Mouse (Mus musculus): ENCODE measurements around the gene Myt1. TPM values are rescaled to one million over a fixed set of nuclear protein-coding genes. Genes with fewer than 3 reads are reported as not detected.

Gene Myt1
- polyA plus RNA-seq, 1 experiment = 0.28 TPM

GRCm38 (mm10) chr2:181763886-181764527 lies 875 bp downstream of the Myt1 start:
- H3ac ChIP-seq (ENCODE audit: control insufficient read depth, insufficient read length) = no peak overlapping the region
- no peak overlapping the region for H3K4me2 ChIP-seq (ENCODE audit: low read depth)
- H3K79me2 ChIP-seq (ENCODE audit: control insufficient read depth, insufficient read depth) = no peaks in the 10 kb centered on the region
- no peaks in the 10 kb centered on the region for H3K36me3 ChIP-seq (ENCODE audit: control insufficient read depth, insufficient read depth)
- TF ChIP-seq USF1 (IDR thresholded peaks at IDR 0.05; ENCODE audit: low read depth) = no peak
- TF ChIP-seq CEBPB (IDR thresholded peaks at IDR 0.05; ENCODE audit: insufficient read depth, poor library complexity, severe bottlenecking) = no peak
- TF ChIP-seq TCF12 (IDR thresholded peaks at IDR 0.05; ENCODE audit: insufficient read depth, poor library complexity, severe bottlenecking) = no peak
- no peak for TF ChIP-seq E2F4 (IDR thresholded peaks at IDR 0.05; ENCODE audit: insufficient read depth)
- TF ChIP-seq MYOD1 (IDR thresholded peaks at IDR 0.05; ENCODE audit: control insufficient read depth in 1 of 3, insufficient read length in 2 of 3, low read depth in 2 of 3) = no peak
- TF ChIP-seq TCF3 (IDR thresholded peaks at IDR 0.05; ENCODE audit: insufficient read length, low read depth) = no peak
- no peak for TF ChIP-seq REST (IDR thresholded peaks at IDR 0.05; ENCODE audit: insufficient read depth, insufficient read length)
- TF ChIP-seq MAX (IDR thresholded peaks at IDR 0.05; ENCODE audit: low read depth) = no peak
- no peak for TF ChIP-seq SRF (IDR thresholded peaks at IDR 0.05; ENCODE audit: control insufficient read depth, insufficient read length, low read depth)
- TF ChIP-seq MYOG (IDR thresholded peaks at IDR 0.05; ENCODE audit: control insufficient read depth in 1 of 3, insufficient read depth in 1 of 3, insufficient read length in 2 of 3, low read depth in 2 of 3) = no peak
- TF ChIP-seq POLR2AphosphoS2 (IDR thresholded peaks at IDR 0.05; ENCODE audit: insufficient read length, low read depth) = no peak
- TF ChIP-seq POLR2A (IDR thresholded peaks at IDR 0.05; ENCODE audit: insufficient read length, low read depth) = no peak
- H3K4me3 ChIP-seq = no peak overlapping the region
- no peaks in the 10 kb centered on the region for H3K27me3 ChIP-seq (ENCODE audit: control insufficient read depth, insufficient read depth, insufficient read length)

- H3K27me3 ChIP-seq (ENCODE audit: control insufficient read depth, insufficient read depth, insufficient read length) = no peaks in the 10 kb centered on the region
- H3K4me2 ChIP-seq (ENCODE audit: low read depth) = no peak overlapping the region
- H3ac ChIP-seq (ENCODE audit: control insufficient read depth, insufficient read length) = no peak overlapping the region
- TF ChIP-seq TCF12 (IDR thresholded peaks at IDR 0.05; ENCODE audit: insufficient read depth, poor library complexity, severe bottlenecking) (no peak), REST (IDR thresholded peaks at IDR 0.05; ENCODE audit: insufficient read depth, insufficient read length) (peak; percentile 90)
- no peak overlapping the region for H3K4me3 ChIP-seq
- no peaks in the 10 kb centered on the region for H3K79me2 ChIP-seq (ENCODE audit: control insufficient read depth, insufficient read depth)
- H3K36me3 ChIP-seq (ENCODE audit: control insufficient read depth, insufficient read depth) = no peaks in the 10 kb centered on the region
Observed at GRCm38 (mm10) chr2:181764600-181764999, 1.5 kb downstream of the Myt1 start.

GRCm38 (mm10) chr2:181765251-181765650 lies 2.1 kb downstream of the Myt1 start:
- H3K79me2 ChIP-seq (ENCODE audit: control insufficient read depth, insufficient read depth) = no peaks in the 10 kb centered on the region
- no peaks in the 10 kb centered on the region for H3K36me3 ChIP-seq (ENCODE audit: control insufficient read depth, insufficient read depth)
- no peaks in the 10 kb centered on the region for H3K27me3 ChIP-seq (ENCODE audit: control insufficient read depth, insufficient read depth, insufficient read length)
- no peak overlapping the region for H3K4me3 ChIP-seq
- H3K4me2 ChIP-seq (ENCODE audit: low read depth) = no peak overlapping the region
- no peak overlapping the region for H3ac ChIP-seq (ENCODE audit: control insufficient read depth, insufficient read length)
- TF ChIP-seq MYOD1 (IDR thresholded peaks at IDR 0.05; ENCODE audit: control insufficient read depth in 1 of 3, insufficient read length in 2 of 3, low read depth in 2 of 3) = no peak

- TF ChIP-seq MAX (IDR thresholded peaks at IDR 0.05; ENCODE audit: low read depth) = no peak
- no peak for TF ChIP-seq POLR2AphosphoS2 (IDR thresholded peaks at IDR 0.05; ENCODE audit: insufficient read length, low read depth)
- TF ChIP-seq POLR2A (IDR thresholded peaks at IDR 0.05; ENCODE audit: insufficient read length, low read depth) = no peak
- no peak for TF ChIP-seq E2F4 (IDR thresholded peaks at IDR 0.05; ENCODE audit: insufficient read depth)
- TF ChIP-seq CEBPB (IDR thresholded peaks at IDR 0.05; ENCODE audit: insufficient read depth, poor library complexity, severe bottlenecking) = no peak
- no peak for TF ChIP-seq USF1 (IDR thresholded peaks at IDR 0.05; ENCODE audit: low read depth)
- no peak for TF ChIP-seq MYOD1 (IDR thresholded peaks at IDR 0.05; ENCODE audit: control insufficient read depth in 1 of 3, insufficient read length in 2 of 3, low read depth in 2 of 3)
- no peak for TF ChIP-seq TCF12 (IDR thresholded peaks at IDR 0.05; ENCODE audit: insufficient read depth, poor library complexity, severe bottlenecking)
- no peaks in the 10 kb centered on the region for H3K27me3 ChIP-seq (ENCODE audit: control insufficient read depth, insufficient read depth, insufficient read length)
- H3K4me3 ChIP-seq = no peak overlapping the region
- H3K4me2 ChIP-seq (ENCODE audit: low read depth) = no peak overlapping the region
- H3K79me2 ChIP-seq (ENCODE audit: control insufficient read depth, insufficient read depth) = no peaks in the 10 kb centered on the region
- no peaks in the 10 kb centered on the region for H3K36me3 ChIP-seq (ENCODE audit: control insufficient read depth, insufficient read depth)
- no peak overlapping the region for H3ac ChIP-seq (ENCODE audit: control insufficient read depth, insufficient read length)
Observed at GRCm38 (mm10) chr2:181766672-181767557, 3.8 kb downstream of the Myt1 start.

- no peaks in the 10 kb centered on the region for H3K36me3 ChIP-seq (ENCODE audit: control insufficient read depth, insufficient read depth)
- H3K4me2 ChIP-seq (ENCODE audit: low read depth) = no peak overlapping the region
- H3K4me3 ChIP-seq = no peak overlapping the region
- no peaks in the 10 kb centered on the region for H3K27me3 ChIP-seq (ENCODE audit: control insufficient read depth, insufficient read depth, insufficient read length)
- H3K79me2 ChIP-seq (ENCODE audit: control insufficient read depth, insufficient read depth) = no peaks in the 10 kb centered on the region
- TF ChIP-seq MAX (IDR thresholded peaks at IDR 0.05; ENCODE audit: low read depth) (no peak), E2F4 (IDR thresholded peaks at IDR 0.05; ENCODE audit: insufficient read depth) (no peak), POLR2AphosphoS2 (IDR thresholded peaks at IDR 0.05; ENCODE audit: insufficient read length, low read depth) (no peak), REST (IDR thresholded peaks at IDR 0.05; ENCODE audit: insufficient read depth, insufficient read length) (no peak), TCF3 (IDR thresholded peaks at IDR 0.05; ENCODE audit: insufficient read length, low read depth) (no peak), CEBPB (IDR thresholded peaks at IDR 0.05; ENCODE audit: insufficient read depth, poor library complexity, severe bottlenecking) (no peak), POLR2A (IDR thresholded peaks at IDR 0.05; ENCODE audit: insufficient read length, low read depth) (no peak)
- H3ac ChIP-seq (ENCODE audit: control insufficient read depth, insufficient read length) = no peak overlapping the region
Observed at GRCm38 (mm10) chr2:181768451-181768850, 5.3 kb downstream of the Myt1 start.

Data from myocyte (in vitro differentiated cells).